Mouse (Mus musculus): Measurements from ENCODE around the gene Plxna2. TPM values are rescaled to one million over a fixed set of nuclear protein-coding genes. Genes with fewer than 3 reads are reported as not detected.

Plxna2 gene
- polyA plus RNA-seq, 1 experiment from 2014 or later = 8.2 TPM

DNA sequence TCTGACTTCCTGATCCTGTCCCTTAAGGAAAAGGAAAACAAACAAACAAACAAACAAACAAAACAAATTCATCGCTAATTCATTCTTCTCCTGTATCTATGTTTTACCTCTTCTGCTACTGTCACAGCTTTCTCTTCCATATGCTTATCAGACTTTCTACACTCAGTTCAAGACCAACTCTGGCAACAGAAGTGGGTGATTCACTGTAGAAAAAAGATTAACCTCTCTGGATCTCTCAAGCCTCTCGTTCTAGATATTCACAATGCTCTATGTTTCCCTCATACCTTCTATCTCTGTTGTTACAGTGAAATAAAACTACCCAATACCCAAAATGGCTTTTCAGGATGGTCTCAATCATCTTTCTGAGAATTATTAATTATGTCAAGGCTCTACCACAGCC is 225.0 kb downstream of the Plxna2 start:
- DNase-seq (ENCODE audit: low spot score) = no peak
- Histone ChIP-seq H3K36me3 (no peaks in the 10 kb centered on the region), H3K9me3 (no peaks in the 10 kb centered on the region), H3K27ac (no peak overlapping the region), H3K4me3 (no peak overlapping the region), H3K27me3 (ENCODE audit: insufficient read depth, poor library complexity, severe bottlenecking) (no peaks in the 10 kb centered on the region), H3K4me1 (no peaks in the 10 kb centered on the region)
- WGBS = 63% methylated on average over 2 of the region's 2 CpGs

DNA sequence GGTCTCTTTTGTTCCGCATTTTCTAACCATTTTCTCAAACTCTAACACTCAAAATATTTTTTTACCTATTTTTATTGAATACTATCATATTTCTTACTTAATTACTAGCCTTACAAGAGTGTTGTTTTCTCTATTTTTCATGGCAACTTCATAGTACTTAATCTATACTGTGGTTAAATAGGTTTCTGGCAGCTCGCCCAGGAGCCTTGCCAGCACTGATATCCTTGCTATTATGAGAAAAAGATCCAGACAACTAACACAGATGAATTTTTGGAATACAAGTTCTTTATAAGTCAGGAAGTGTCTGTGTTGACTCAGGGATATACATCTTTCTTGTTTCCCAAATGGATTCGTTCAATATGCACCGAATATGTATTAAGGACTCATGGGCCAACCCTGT is 229.0 kb downstream of the Plxna2 start:
- Histone ChIP-seq H3K4me1 (no peaks in the 10 kb centered on the region), H3K27ac (no peak overlapping the region), H3K4me3 (no peak overlapping the region), H3K9me3 (no peaks in the 10 kb centered on the region), H3K27me3 (ENCODE audit: insufficient read depth, poor library complexity, severe bottlenecking) (no peaks in the 10 kb centered on the region), H3K36me3 (no peaks in the 10 kb centered on the region)
- no peak for DNase-seq (ENCODE audit: low spot score)
- WGBS = 87% methylated on average over 4 of the region's 4 CpGs

DNA sequence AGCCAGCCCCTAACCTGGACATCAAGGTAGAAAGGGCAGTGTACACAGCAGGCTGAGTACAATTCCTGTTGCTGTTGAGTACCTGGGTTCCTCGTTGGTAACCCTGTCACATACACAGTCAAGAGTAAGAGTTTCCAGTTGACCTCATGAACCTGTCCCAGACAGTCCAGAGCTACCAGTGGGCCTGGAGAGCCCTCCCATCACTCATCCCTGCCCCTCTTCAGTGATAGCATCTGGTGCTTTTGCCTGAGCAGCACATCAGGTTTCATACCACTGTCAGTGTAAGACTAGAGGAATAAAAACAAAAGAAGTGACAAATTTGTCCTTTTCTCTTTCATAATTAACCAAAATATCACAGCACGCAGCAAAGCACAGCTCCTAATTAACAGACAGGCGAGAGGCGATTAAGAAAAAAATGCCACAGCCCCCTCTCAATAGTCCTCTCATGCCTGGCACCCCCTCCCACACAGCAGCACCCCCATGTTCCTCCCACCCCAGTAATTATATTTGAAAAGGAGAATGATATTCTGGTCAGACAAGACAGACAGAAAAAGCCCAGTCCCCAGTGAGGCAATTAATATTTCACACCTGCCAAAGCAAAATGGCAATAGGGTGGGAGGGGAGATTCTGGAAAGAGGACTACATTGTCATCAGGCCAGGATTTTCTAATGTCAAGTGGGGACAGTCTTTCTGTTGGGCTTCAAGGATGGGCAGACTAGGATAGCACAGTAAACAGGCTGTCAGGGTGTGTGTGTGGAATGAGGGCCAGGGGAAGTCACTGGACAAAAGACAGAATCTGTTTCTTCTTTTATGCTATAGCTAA is 233.4 kb downstream of the Plxna2 start:
- no peak for DNase-seq (ENCODE audit: low spot score)
- no peaks in the 10 kb centered on the region for H3K27me3 ChIP-seq (ENCODE audit: insufficient read depth, poor library complexity, severe bottlenecking)
- H3K9me3 ChIP-seq = no peaks in the 10 kb centered on the region
- no peaks in the 10 kb centered on the region for H3K4me1 ChIP-seq
- H3K27ac ChIP-seq = no peak overlapping the region
- no peak overlapping the region for H3K4me3 ChIP-seq
- WGBS = 77% methylated on average over 4 of the region's 4 CpGs
- no peaks in the 10 kb centered on the region for H3K36me3 ChIP-seq

DNA sequence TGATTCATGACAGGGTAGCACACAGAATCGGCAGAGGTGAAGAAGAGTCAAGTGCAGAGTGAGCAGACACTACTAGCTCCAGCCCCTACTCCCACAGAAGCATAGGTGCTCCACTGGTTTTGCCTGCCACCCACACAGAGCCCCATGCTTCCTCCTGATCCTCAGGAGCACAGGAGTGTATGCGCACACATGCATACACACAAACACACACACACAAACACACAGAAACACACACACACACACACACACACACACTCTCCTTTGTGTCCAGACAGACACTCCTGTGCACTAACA is 234.0 kb downstream of the Plxna2 start:
- no peak overlapping the region for H3K27ac ChIP-seq

More for the DNA sequence above, 234.0 kb downstream of the Plxna2 start:
- H3K4me1 ChIP-seq = no peaks in the 10 kb centered on the region
- no peaks in the 10 kb centered on the region for H3K27me3 ChIP-seq (ENCODE audit: insufficient read depth, poor library complexity, severe bottlenecking)
- no peak for DNase-seq (ENCODE audit: low spot score)
- H3K9me3 ChIP-seq = no peaks in the 10 kb centered on the region
- 59% methylated on average over 2 of the region's 2 CpGs for WGBS
- H3K36me3 ChIP-seq = no peaks in the 10 kb centered on the region
- no peak overlapping the region for H3K4me3 ChIP-seq

Small RNA genes within 50 kb of the gene (microRNA-seq; reads per million reads assigned to microRNA genes)
- 1.0 reads per million for gene Mir3962

Measured in heart, embryonic 10.5 days (tissue).